ENCODE assay signal across 8 mouse cellular contexts in genomic region chr11:100979887-100980286, GRCm38 (mm10). TPM values are rescaled to one million over a fixed set of nuclear protein-coding genes. Genes with fewer than 3 reads are reported as not detected.
A peak's percentile ranks its signal among the peaks of the same experiment; 100 is the strongest.
DNase-seq lines count a peak whose midpoint lies in the region; ATAC-seq and TF ChIP-seq lines count a peak whose summit lies in the region.

No protein-coding gene starts in this region.

- no peak overlapping the region for H3K4me2 ChIP-seq in midbrain, postnatal 0 days (ENCODE audit: low read depth, low read length, poor library complexity, severe bottlenecking)
- no peak overlapping the region for H3K4me2 ChIP-seq in limb, embryonic 15.5 days

- DNase-seq in midbrain, postnatal 0 days (ENCODE audit: low spot score), result peak; percentile 17
- no peak for DNase-seq in midbrain, embryonic 10.5 days (ENCODE audit: low spot score)
- no peak for DNase-seq in heart, embryonic 10.5 days (ENCODE audit: low spot score)
- peak; percentile 53 for DNase-seq in testis, postnatal 10 days (ENCODE audit: low spot score)
- no peak for DNase-seq in right cerebral cortex, postnatal 10 days (ENCODE audit: low spot score in 2 of 2)
- DNase-seq in cerebellum, postnatal 36 days, result no peak
- no peak for DNase-seq in right cerebral cortex, postnatal 36 days (ENCODE audit: low spot score in 2 of 2)

- no peak overlapping the region for H3K9ac ChIP-seq in midbrain, postnatal 0 days (replicated peaks; ENCODE audit: low read length, poor library complexity, severe bottlenecking)
- H3K9ac ChIP-seq in limb, embryonic 15.5 days, result no peak overlapping the region

- no peak overlapping the region for H3K27ac ChIP-seq in midbrain, postnatal 0 days (ENCODE audit: low read depth, low read length)
- H3K27ac ChIP-seq in midbrain, embryonic 10.5 days (replicated peaks), result no peak overlapping the region
- H3K27ac ChIP-seq in heart, embryonic 10.5 days, result peak overlapping the region; percentile 72
- peak overlapping the region; percentile 68 for H3K27ac ChIP-seq in limb, embryonic 15.5 days

- ATAC-seq in midbrain, postnatal 0 days (ENCODE audit: low FRiP score), result no peak
- ATAC-seq in limb, embryonic 15.5 days (ENCODE audit: insufficient number of reproducible peaks, low FRiP score, low TSS enrichment, low read depth), result 0 out of 2 replicates have a peak, but pooled peaks have one; percentile 20

- no peak overlapping the region for H3K4me3 ChIP-seq in midbrain, postnatal 0 days (ENCODE audit: low read depth, low read length)
- H3K4me3 ChIP-seq in midbrain, embryonic 10.5 days, result no peak overlapping the region
- no peak overlapping the region for H3K4me3 ChIP-seq in heart, embryonic 10.5 days
- H3K4me3 ChIP-seq in limb, embryonic 15.5 days, result no peak overlapping the region

- H3K36me3 ChIP-seq in midbrain, postnatal 0 days (ENCODE audit: insufficient read depth, low read length), result no peaks in the 10 kb centered on the region
- H3K36me3 ChIP-seq in midbrain, embryonic 10.5 days, result no peaks in the 10 kb centered on the region
- H3K36me3 ChIP-seq in heart, embryonic 10.5 days, result no peaks in the 10 kb centered on the region
- no peaks in the 10 kb centered on the region for H3K36me3 ChIP-seq in limb, embryonic 15.5 days

- H3K27me3 ChIP-seq in midbrain, postnatal 0 days (ENCODE audit: insufficient read depth, low read length), result 0 out of 2 replicates have a peak, but pooled peaks cover 4% of the 10 kb centered on the region
- H3K27me3 ChIP-seq in midbrain, embryonic 10.5 days (ENCODE audit: low read depth, poor library complexity, severe bottlenecking), result peaks cover 30% of the 10 kb centered on the region
- H3K27me3 ChIP-seq in heart, embryonic 10.5 days (ENCODE audit: insufficient read depth, poor library complexity, severe bottlenecking), result 0 out of 2 replicates have a peak, but pooled peaks cover 14% of the 10 kb centered on the region
- H3K27me3 ChIP-seq in limb, embryonic 15.5 days, result peaks cover 14% of the 10 kb centered on the region; the same call in 1 of the 2 replicates

- no peaks in the 10 kb centered on the region for H3K4me1 ChIP-seq in midbrain, postnatal 0 days (ENCODE audit: insufficient read depth, low read length)
- H3K4me1 ChIP-seq in midbrain, embryonic 10.5 days, result peaks cover 8% of the 10 kb centered on the region
- H3K4me1 ChIP-seq in heart, embryonic 10.5 days, result peaks cover 28% of the 10 kb centered on the region
- peaks cover 12% of the 10 kb centered on the region for H3K4me1 ChIP-seq in limb, embryonic 15.5 days

- H3K9me3 ChIP-seq in midbrain, postnatal 0 days (ENCODE audit: low read length), result no peaks in the 10 kb centered on the region
- no peaks in the 10 kb centered on the region for H3K9me3 ChIP-seq in midbrain, embryonic 10.5 days (replicated peaks)
- no peaks in the 10 kb centered on the region for H3K9me3 ChIP-seq in heart, embryonic 10.5 days
- no peaks in the 10 kb centered on the region for H3K9me3 ChIP-seq in limb, embryonic 15.5 days

- TF ChIP-seq CTCF in midbrain, postnatal 0 days (IDR thresholded peaks at IDR 0.05), result no peak

- WGBS in midbrain, postnatal 0 days, result 56% methylated on average over 8 of the region's 8 CpGs
- 83% methylated on average over 8 of the region's 8 CpGs for WGBS in midbrain, embryonic 10.5 days
- 61% methylated on average over 8 of the region's 8 CpGs for WGBS in heart, embryonic 10.5 days
- WGBS in limb, embryonic 15.5 days, result 40% methylated on average over 8 of the region's 8 CpGs

RNA-seq across cellular contexts. Expression of gene Cavin1, which starts 9.2 kb away (rescaled TPM):
- total RNA-seq in midbrain, postnatal 0 days (2014; rRNA removed), result 24.8 and 26.0 TPM in 2 replicates
- polyA plus RNA-seq in midbrain, postnatal 0 days (2015; fragmentation: Nextera tagmentation; extraction: Ambion mirVana), result 46.0 and 47.5 TPM in 2 replicates
- 16.7 and 21.8 TPM in 2 replicates for polyA plus RNA-seq in midbrain, embryonic 10.5 days (2016; fragmentation: Nextera tagmentation; extraction: Ambion mirVana)
- polyA plus RNA-seq in heart, embryonic 10.5 days (2016; fragmentation: Nextera tagmentation; extraction: Ambion mirVana), result 139 and 252 TPM in 2 replicates
- 368 and 413 TPM in 2 replicates for polyA plus RNA-seq in limb, embryonic 15.5 days (2015; fragmentation: Nextera tagmentation; extraction: Ambion mirVana)

RNA-seq across cellular contexts. Expression of gene Atp6v0a1, which starts 29.4 kb away (rescaled TPM):
- 242 and 247 TPM in 2 replicates for total RNA-seq in midbrain, postnatal 0 days (2014; rRNA removed)
- polyA plus RNA-seq in midbrain, postnatal 0 days (2015; fragmentation: Nextera tagmentation; extraction: Ambion mirVana), result 204 and 210 TPM in 2 replicates
- polyA plus RNA-seq in midbrain, embryonic 10.5 days (2016; fragmentation: Nextera tagmentation; extraction: Ambion mirVana), result 33.9 and 43.9 TPM in 2 replicates
- polyA plus RNA-seq in heart, embryonic 10.5 days (2016; fragmentation: Nextera tagmentation; extraction: Ambion mirVana), result 54.4 and 66.3 TPM in 2 replicates
- 39.5 and 43.6 TPM in 2 replicates for polyA plus RNA-seq in limb, embryonic 15.5 days (2015; fragmentation: Nextera tagmentation; extraction: Ambion mirVana)

RNA-seq across cellular contexts. Expression of gene Stat3, which starts 40.5 kb away (rescaled TPM):
- 37.8 and 47.1 TPM in 2 replicates for total RNA-seq in midbrain, postnatal 0 days (2014; rRNA removed)
- 34.2 and 40.8 TPM in 2 replicates for polyA plus RNA-seq in midbrain, postnatal 0 days (2015; fragmentation: Nextera tagmentation; extraction: Ambion mirVana)
- polyA plus RNA-seq in midbrain, embryonic 10.5 days (2016; fragmentation: Nextera tagmentation; extraction: Ambion mirVana), result 16.9 and 20.4 TPM in 2 replicates
- polyA plus RNA-seq in heart, embryonic 10.5 days (2016; fragmentation: Nextera tagmentation; extraction: Ambion mirVana), result 33.7 and 41.5 TPM in 2 replicates
- polyA plus RNA-seq in limb, embryonic 15.5 days (2015; fragmentation: Nextera tagmentation; extraction: Ambion mirVana), result 72.9 and 85.2 TPM in 2 replicates

Comparison
In these comparisons a context has a peak if more than half of its experiments do, and no peak if none do; other contexts are left out.
1. DNase-seq: peak in midbrain, postnatal 0 days (single experiment) and testis, postnatal 10 days (single experiment); none in midbrain, embryonic 10.5 days (single experiment), heart, embryonic 10.5 days (single experiment), right cerebral cortex, postnatal 10 days (0 of 2), cerebellum, postnatal 36 days (0 of 2) and right cerebral cortex, postnatal 36 days (0 of 2).
2. H3K27ac ChIP-seq: peak in heart, embryonic 10.5 days (single experiment) and limb, embryonic 15.5 days (single experiment); none in midbrain, postnatal 0 days (single experiment) and midbrain, embryonic 10.5 days (single experiment).